9 mouse cellular contexts compared by ENCODE assay signal in the genomic region with DNA sequence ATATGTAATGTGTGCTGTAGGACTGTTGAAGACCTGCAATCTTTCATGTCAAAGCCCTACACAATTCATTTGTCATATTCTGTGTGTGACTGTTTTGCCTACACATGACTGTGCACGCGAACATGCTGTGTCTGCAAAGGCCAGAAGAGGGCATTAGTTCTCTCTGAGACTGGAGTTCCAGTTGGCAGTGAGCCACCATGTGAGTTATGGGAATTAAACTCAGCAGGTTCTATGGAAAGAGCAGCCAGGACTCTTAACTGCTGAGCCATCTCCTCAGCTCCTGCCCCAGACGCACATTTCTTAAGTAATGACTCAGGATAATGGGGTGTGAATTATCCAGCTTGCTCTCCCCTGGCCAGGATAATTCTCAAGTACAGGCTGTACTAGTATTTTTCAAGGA.
A peak's percentile ranks its signal among the peaks of the same experiment; 100 is the strongest.
DNase-seq lines count a peak whose midpoint lies in the region; ATAC-seq and TF ChIP-seq lines count a peak whose summit lies in the region.
"Had no signal": no experiment of that assay in that cellular context is flagged by ENCODE, and none has a peak within 500 bp of the region (broad histone marks: within the 10 kb centered on the region; RNA-seq: fewer than 3 reads in every experiment).

No protein-coding gene starts in this region.

- peak; percentile 65 for DNase-seq in kidney, adult 18-20 months
- DNase-seq in Patski (ENCODE audit: low read depth, low spot score): peak; percentile 54
- DNase-seq in cerebellum, adult 11-12 months: peak; percentile 58
- peak; percentile 62 for DNase-seq in heart, postnatal 4 days
- DNase-seq in limb, embryonic 10.5 days (ENCODE audit: low spot score): peak; percentile 42
- peak; percentile 36 to 52 for DNase-seq in right cerebral cortex, postnatal 10 days (ENCODE audit: low spot score in 2 of 2)

- H3K4me2 ChIP-seq in kidney, embryonic 14.5 days (replicated peaks; ENCODE audit: low read depth, low read length): no peak overlapping the region
- H3K4me2 ChIP-seq: limb, embryonic 15.5 days had no signal

- 51% methylated on average over 3 of the region's 3 CpGs for WGBS in kidney, embryonic 14.5 days
- 62% methylated on average over 3 of the region's 3 CpGs for WGBS in limb, embryonic 10.5 days

- H3K4me3 ChIP-seq in kidney, embryonic 14.5 days (ENCODE audit: low read length): no peak overlapping the region
- no peak overlapping the region for H3K4me3 ChIP-seq in limb, embryonic 10.5 days
- H3K4me3 ChIP-seq: limb, embryonic 15.5 days had no signal

- H3K9ac ChIP-seq in kidney, embryonic 14.5 days (ENCODE audit: low read depth, low read length): no peak overlapping the region
- H3K9ac ChIP-seq: limb, embryonic 15.5 days had no signal

- no peaks in the 10 kb centered on the region for H3K27me3 ChIP-seq in kidney, embryonic 14.5 days (ENCODE audit: control insufficient read depth, insufficient read depth, low read length)
- H3K27me3 ChIP-seq in Patski: peaks cover 4% of the 10 kb centered on the region
- no peaks in the 10 kb centered on the region for H3K27me3 ChIP-seq in limb, embryonic 10.5 days (ENCODE audit: low read depth, poor library complexity, severe bottlenecking)
- H3K27me3 ChIP-seq: limb, embryonic 15.5 days had no signal

- POLR2A ChIA-PET in Patski (lab: Charles Lee): no interaction called here

- H3K4me1 ChIP-seq in kidney, embryonic 14.5 days (ENCODE audit: control insufficient read depth, insufficient read depth, low read length): no peaks in the 10 kb centered on the region
- H3K4me1 ChIP-seq in limb, embryonic 10.5 days: no peaks in the 10 kb centered on the region
- H3K4me1 ChIP-seq: limb, embryonic 15.5 days had no signal

- peak; percentile 70 for TF ChIP-seq CTCF in Patski (IDR thresholded peaks at IDR 0.05)

- ATAC-seq in kidney, embryonic 14.5 days (ENCODE audit: low FRiP score, low TSS enrichment): no peak
- peak; percentile 82 for ATAC-seq in Patski
- no peak for ATAC-seq in erythroblast, adult 5-6 weeks (replicated peaks; ENCODE audit: low FRiP score, poor library complexity, severe bottlenecking)

- in situ Hi-C loops in Patski (cut with MboI; ENCODE audit: low pct_unique_long_range_greater_than_20kb): no loop called here

- no peak overlapping the region for H3K27ac ChIP-seq in kidney, embryonic 14.5 days (ENCODE audit: low read depth, low read length)
- H3K27ac ChIP-seq in limb, embryonic 10.5 days: no peak overlapping the region
- H3K27ac ChIP-seq: limb, embryonic 15.5 days had no signal

- H3K9me3 ChIP-seq in kidney, embryonic 14.5 days (ENCODE audit: control insufficient read depth, low read length): no peaks in the 10 kb centered on the region
- H3K9me3 ChIP-seq in limb, embryonic 10.5 days (replicated peaks): no peaks in the 10 kb centered on the region
- H3K9me3 ChIP-seq: limb, embryonic 15.5 days had no signal

- no peaks in the 10 kb centered on the region for H3K36me3 ChIP-seq in kidney, embryonic 14.5 days (ENCODE audit: control insufficient read depth, insufficient read depth, low read length)
- no peaks in the 10 kb centered on the region for H3K36me3 ChIP-seq in limb, embryonic 10.5 days
- H3K36me3 ChIP-seq: limb, embryonic 15.5 days had no signal

- CTCF ChIA-PET in Patski (lab: Charles Lee): interaction anchor here (0.8 to 1.0 kb wide), 2 partner anchors 21 to 422 kb away, joined by 3 read pairs; no protein-coding TSS in a partner anchor
